Mouse (Mus musculus) Patski (cell line): ENCODE results near the gene Dgkg. TPM values are rescaled to one million over a fixed set of nuclear protein-coding genes. Genes with fewer than 3 reads are reported as not detected.

Experiments
- ATAC-seq: fragments of 100-300 bp; one replicate; pipeline ENCODE4 v1.8.0; 2021
- CTCF ChIA-PET: fragments of 350-600 bp; sonication (Branson Sonifier 250); formaldehyde crosslinking; loops from one replicate; lab custom pipeline; 2022; ENCODE audit warnings: inconsistent platforms; lab: Charles Lee
- POLR2A ChIA-PET: fragments of 350-600 bp; sonication (Branson Sonifier 250); formaldehyde crosslinking; loops from one replicate; lab custom pipeline; 2022; ENCODE audit warnings: antibody characterized with exemption, inconsistent platforms; lab: Charles Lee
- DNase-seq: peaks from one replicate; pipeline ENCODE4 v3.0.0-alpha.2; 2011; ENCODE audit warnings: low read depth, low spot score
- H3K27me3 ChIP-seq: fragments of 371-371 bp; one replicate; pipeline ENCODE4 v1.5.1; 2021
- CTCF ChIP-seq: fragments of 100-300 bp; IDR thresholded peaks from one replicate; pipeline ENCODE4 v1.5.1; 2021
- in situ Hi-C: fragments of 300-500 bp; cut with MboI; formaldehyde crosslinking; loops from 3 replicates; pipeline ENCODE4 v1.11.1; 2018; ENCODE audit warnings: low pct_unique_long_range_greater_than_20kb, mixed read lengths
- polyA plus RNA-seq: library from polyadenylated mRNA; unstranded; gene quantifications from one replicate; pipeline ENCODE4 v1.2.3, GENCODE M21; 2021

Gene Dgkg
- polyA plus RNA-seq, 1 experiment from 2014 or later = 0.14 TPM

DNA sequence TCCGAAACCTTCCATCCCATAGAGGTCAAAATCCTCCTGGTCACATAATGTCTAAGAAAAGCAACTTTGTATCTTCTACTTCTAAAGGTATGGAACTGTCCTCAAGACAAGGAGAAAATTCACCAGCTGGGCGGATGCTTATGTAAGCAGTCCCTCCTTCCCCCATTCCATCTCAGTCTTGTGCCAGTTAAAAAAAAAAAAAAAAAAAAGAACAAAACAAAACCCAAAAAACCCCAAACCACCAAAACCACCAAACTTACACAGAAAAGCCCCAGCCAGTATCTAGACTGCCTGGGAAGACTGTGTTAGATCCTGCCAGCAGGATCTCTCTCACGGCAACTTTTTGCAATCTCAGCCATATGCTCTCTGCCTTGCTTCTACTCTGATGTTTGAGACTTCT is 123.9 kb downstream of the Dgkg start:
- no peak for TF ChIP-seq CTCF
- CTCF ChIA-PET = no interaction called here
- DNase-seq (no peak), ATAC-seq (no peak)
- POLR2A ChIA-PET = no interaction called here
- in situ Hi-C loops = loop anchor here (25.0 kb wide), 1 partner anchor 446 kb away; no protein-coding TSS in a partner anchor
- peaks cover 17% of the 10 kb centered on the region for H3K27me3 ChIP-seq

- DNase-seq = no peak
- peaks cover 4% of the 10 kb centered on the region for H3K27me3 ChIP-seq
- ChIA-PET CTCF (interaction anchor here (1.8 kb wide), 1 partner anchor 20 kb away, joined by 3 read pairs; no protein-coding TSS in a partner anchor), POLR2A (no interaction called here)
- no peak for TF ChIP-seq CTCF
- no peak for ATAC-seq
- in situ Hi-C loops = loop anchor here (25.0 kb wide), 1 partner anchor 445 kb away; no protein-coding TSS in a partner anchor
Observed at GRCm38 (mm10) chr16:22531834-22532233, 125.2 kb downstream of the Dgkg start.

- CTCF ChIA-PET = interaction anchor here (0.7 to 1.8 kb wide), 2 partner anchors 10 to 21 kb away, joined by 3 read pairs; no protein-coding TSS in a partner anchor
- H3K27me3 ChIP-seq = peaks cover 4% of the 10 kb centered on the region
- DNase-seq (no peak), ATAC-seq (no peak)
- TF ChIP-seq CTCF = no peak
- POLR2A ChIA-PET = no interaction called here
- in situ Hi-C loops = loop anchor here (25.0 kb wide), 1 partner anchor 444 kb away; no protein-coding TSS in a partner anchor
Observed at GRCm38 (mm10) chr16:22531041-22531440, 126.0 kb downstream of the Dgkg start.

DNA sequence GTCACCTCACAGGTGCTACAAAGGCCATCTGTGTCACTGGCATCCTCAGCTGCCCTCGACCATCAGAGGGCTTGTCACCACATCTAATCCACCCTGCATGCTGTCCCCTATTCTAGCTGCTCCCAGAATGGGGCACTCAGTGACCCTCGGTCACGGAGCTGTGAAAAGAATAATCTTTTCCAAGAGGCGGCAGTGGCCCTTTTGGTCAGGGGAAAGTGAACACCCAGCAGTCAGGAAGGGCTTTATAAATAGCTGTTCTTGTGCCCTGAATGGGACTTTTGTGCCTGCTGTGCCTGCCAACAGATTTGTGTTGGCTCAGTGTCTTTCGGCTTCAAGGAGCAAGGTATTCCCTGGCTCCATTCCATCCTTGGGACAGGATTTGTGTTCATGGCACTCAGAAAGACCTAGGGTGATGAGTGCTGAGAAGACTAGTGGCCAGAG is 129.5 kb downstream of the Dgkg start:
- CTCF ChIA-PET = no interaction called here
- DNase-seq (no peak), ATAC-seq (no peak)
- TF ChIP-seq CTCF = no peak
- POLR2A ChIA-PET = no interaction called here
- in situ Hi-C loops = loop anchor here (25.0 kb wide), 1 partner anchor 440 kb away; no protein-coding TSS in a partner anchor
- H3K27me3 ChIP-seq = no peaks in the 10 kb centered on the region

DNA sequence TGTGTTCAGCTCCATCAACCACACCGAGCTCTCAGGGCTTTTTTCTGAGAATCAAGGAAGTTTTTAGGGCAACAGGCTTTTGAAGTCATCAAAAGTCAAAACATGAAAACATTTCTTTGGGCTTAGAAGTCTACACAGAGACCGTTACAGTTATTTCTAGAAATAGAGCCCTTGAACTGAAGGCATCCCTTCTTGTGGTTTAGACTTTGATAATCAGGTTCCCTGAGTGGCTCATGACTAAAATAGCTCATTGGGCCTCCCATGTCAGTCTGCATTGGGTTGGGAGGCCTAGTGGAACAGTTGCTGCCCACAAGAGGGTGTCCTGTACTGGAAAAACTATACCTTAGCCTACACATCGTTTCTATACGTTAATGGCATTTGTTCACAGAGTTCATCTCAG is 130.6 kb downstream of the Dgkg start:
- TF ChIP-seq CTCF = no peak
- no peaks in the 10 kb centered on the region for H3K27me3 ChIP-seq
- CTCF ChIA-PET = interaction anchor here (1.4 kb wide), 1 partner anchor 13 kb away, joined by 3 read pairs; no protein-coding TSS in a partner anchor
- in situ Hi-C loops = loop anchor here (25.0 kb wide), 1 partner anchor 439 kb away; no protein-coding TSS in a partner anchor
- POLR2A ChIA-PET = no interaction called here
- DNase-seq = no peak
- no peak for ATAC-seq

DNA sequence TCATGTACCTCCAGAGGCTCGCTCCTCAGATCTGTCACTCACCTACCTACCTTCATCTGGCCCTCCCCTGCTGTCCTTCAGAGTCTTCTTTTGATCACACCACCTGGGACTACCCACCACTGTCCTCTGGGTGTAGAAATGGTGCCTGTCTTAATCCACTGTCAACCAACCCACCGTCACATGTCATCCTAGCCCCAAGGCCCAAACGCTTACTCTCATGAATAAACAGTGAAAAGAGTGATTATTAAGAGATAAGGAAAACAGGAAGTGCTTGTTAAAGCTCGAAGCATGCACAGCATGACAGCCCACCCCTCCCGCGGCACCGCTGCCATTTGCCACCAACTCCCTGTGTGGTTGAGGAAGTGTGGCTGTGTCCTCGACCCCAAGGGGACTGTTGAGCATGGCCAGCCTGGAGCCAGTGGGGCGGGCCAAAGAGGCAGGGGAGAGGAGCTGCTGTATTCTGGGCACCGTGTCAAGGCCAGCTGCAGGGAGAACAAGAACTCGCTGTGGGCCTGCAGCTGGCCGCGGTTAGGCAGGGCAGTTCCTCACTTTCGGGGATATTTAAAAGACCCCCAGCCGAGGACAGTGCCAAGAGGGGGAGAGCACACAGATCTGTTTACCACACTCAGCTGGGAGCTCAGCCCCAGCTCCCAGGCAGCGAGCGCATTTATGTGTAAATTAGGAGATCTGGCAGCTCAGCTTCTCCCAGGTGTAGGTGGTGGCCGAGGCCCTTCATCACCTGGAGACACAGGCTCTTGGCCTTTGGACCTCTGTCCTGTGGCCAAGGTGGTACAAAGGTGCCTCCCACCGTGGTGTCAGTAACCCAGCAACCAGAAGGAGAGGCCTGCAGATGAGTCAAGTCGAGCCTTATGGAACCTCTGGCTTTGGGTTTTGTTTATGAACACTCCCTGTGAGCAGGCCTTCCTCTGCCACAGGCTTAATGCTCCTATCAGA is 139.3 kb downstream of the Dgkg start:
- DNase-seq (no peak), ATAC-seq (no peak)
- H3K27me3 ChIP-seq = peaks cover 3% of the 10 kb centered on the region
- in situ Hi-C loops = no loop called here
- ChIA-PET CTCF (no interaction called here), POLR2A (no interaction called here)
- TF ChIP-seq CTCF = no peak

DNA sequence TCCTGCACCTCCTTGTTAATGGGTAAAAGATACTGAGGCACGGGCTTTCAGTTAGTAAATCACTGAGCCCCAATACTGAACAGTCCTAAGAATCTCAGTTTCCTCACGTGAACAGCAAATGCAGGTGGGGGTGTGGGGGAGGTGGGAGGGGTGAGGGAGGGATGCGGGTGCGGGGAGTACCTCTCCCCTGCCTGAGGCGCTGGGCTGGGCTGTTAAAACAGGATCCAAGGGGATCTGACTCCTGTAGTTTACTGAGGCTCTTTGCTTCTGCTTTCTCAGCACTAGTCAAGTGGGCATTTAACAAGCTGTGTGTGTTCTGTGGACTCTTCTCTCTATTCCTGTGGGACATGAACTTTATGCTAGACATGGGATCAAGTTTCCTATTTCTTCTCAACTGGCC is 141.5 kb downstream of the Dgkg start:
- POLR2A ChIA-PET = no interaction called here
- peaks cover 10% of the 10 kb centered on the region for H3K27me3 ChIP-seq
- no peak for TF ChIP-seq CTCF
- DNase-seq (no peak), ATAC-seq (no peak)
- CTCF ChIA-PET = no interaction called here
- in situ Hi-C loops = no loop called here

GRCm38 (mm10) chr16:22510861-22511637 is 146.0 kb downstream of the Dgkg start:
- H3K27me3 ChIP-seq = peaks cover 7% of the 10 kb centered on the region
- DNase-seq (no peak), ATAC-seq (no peak)
- TF ChIP-seq CTCF = no peak
- in situ Hi-C loops = no loop called here
- ChIA-PET POLR2A (no interaction called here), CTCF (no interaction called here)

GRCm38 (mm10) chr16:22508936-22509563 is 148.0 kb downstream of the Dgkg start:
- peaks cover 7% of the 10 kb centered on the region for H3K27me3 ChIP-seq
- ChIA-PET CTCF (no interaction called here), POLR2A (no interaction called here)
- TF ChIP-seq CTCF = no peak
- DNase-seq (no peak), ATAC-seq (no peak)
- in situ Hi-C loops = no loop called here

- POLR2A ChIA-PET = no interaction called here
- no peak for TF ChIP-seq CTCF
- in situ Hi-C loops = no loop called here
- ATAC-seq (no peak), DNase-seq (no peak)
- H3K27me3 ChIP-seq = peaks cover 7% of the 10 kb centered on the region
- CTCF ChIA-PET = no interaction called here
Observed at GRCm38 (mm10) chr16:22505656-22506055, 151.4 kb downstream of the Dgkg start.
